28 mouse cellular contexts compared by ENCODE assay signal in genomic region chr19:16059026-16059425, GRCm38 (mm10).
"Had no signal": no experiment of that assay in that cellular context is flagged by ENCODE, and none has a peak within 500 bp of the region (broad histone marks: within the 10 kb centered on the region; RNA-seq: fewer than 3 reads in every experiment).

No protein-coding gene starts in this region.

- DNase-seq: cerebellum, adult 2 months; cerebellum, adult 8-10 months; cerebellum, adult 9-10 months; cerebellum, adult 9-11 months; cerebellum, postnatal 10 days; cerebellum, postnatal 14 days; cerebellum, postnatal 25 days; cerebellum, postnatal 36 days; embryo, embryonic 11 days; forebrain, postnatal 0 days; gastrocnemius, adult 2 months; gastrocnemius, postnatal 10 days; gastrocnemius, postnatal 14 days; gastrocnemius, postnatal 25 days; gastrocnemius, postnatal 36 days; heart, adult 18-20 months; heart, adult 2 months had no signal

- H3K27ac ChIP-seq: embryonic facial prominence, embryonic 10.5 days; embryonic facial prominence, embryonic 12.5 days; embryonic facial prominence, embryonic 13.5 days; embryonic facial prominence, embryonic 15.5 days; forebrain, embryonic 10.5 days; forebrain, embryonic 12.5 days; forebrain, embryonic 13.5 days; forebrain, embryonic 15.5 days; gastrocnemius, adult 2 months; heart, adult 2 months had no signal

- H3K9ac ChIP-seq: embryonic facial prominence, embryonic 12.5 days; embryonic facial prominence, embryonic 13.5 days; embryonic facial prominence, embryonic 15.5 days; forebrain, embryonic 12.5 days; forebrain, embryonic 13.5 days; forebrain, embryonic 15.5 days; forebrain, postnatal 0 days had no signal

- H3K9me3 ChIP-seq: embryonic facial prominence, embryonic 10.5 days; embryonic facial prominence, embryonic 12.5 days; embryonic facial prominence, embryonic 13.5 days; embryonic facial prominence, embryonic 15.5 days; forebrain, embryonic 10.5 days; forebrain, embryonic 12.5 days; forebrain, embryonic 13.5 days; forebrain, embryonic 15.5 days had no signal

- H3K27me3 ChIP-seq: embryonic facial prominence, embryonic 12.5 days; embryonic facial prominence, embryonic 15.5 days; forebrain, embryonic 13.5 days; forebrain, embryonic 15.5 days had no signal

- H3K36me3 ChIP-seq: embryonic facial prominence, embryonic 10.5 days; embryonic facial prominence, embryonic 12.5 days; embryonic facial prominence, embryonic 13.5 days; embryonic facial prominence, embryonic 15.5 days; forebrain, embryonic 10.5 days; forebrain, embryonic 12.5 days; forebrain, embryonic 15.5 days had no signal

- H3K4me3 ChIP-seq: embryonic facial prominence, embryonic 10.5 days; embryonic facial prominence, embryonic 12.5 days; embryonic facial prominence, embryonic 13.5 days; embryonic facial prominence, embryonic 15.5 days; erythroblast, embryonic 14.5 days; forebrain, embryonic 10.5 days; forebrain, embryonic 12.5 days; forebrain, embryonic 13.5 days; forebrain, embryonic 15.5 days; gastrocnemius, adult 2 months; heart, adult 2 months had no signal

- H3K4me2 ChIP-seq: embryonic facial prominence, embryonic 12.5 days; embryonic facial prominence, embryonic 13.5 days; embryonic facial prominence, embryonic 15.5 days; forebrain, embryonic 12.5 days; forebrain, embryonic 13.5 days; forebrain, embryonic 15.5 days had no signal

- ATAC-seq: forebrain, embryonic 13.5 days; forebrain, embryonic 14.5 days; forebrain, embryonic 15.5 days; forebrain, embryonic 16.5 days; forebrain, postnatal 0 days had no signal

- H3K4me1 ChIP-seq: embryonic facial prominence, embryonic 12.5 days; embryonic facial prominence, embryonic 13.5 days; forebrain, embryonic 13.5 days had no signal
